Mouse (Mus musculus): ENCODE results near the gene Cst13. TPM values are rescaled to one million over a fixed set of nuclear protein-coding genes. Genes with fewer than 3 reads are reported as not detected.

The Cst13 gene
- polyA plus RNA-seq, 1 experiment: not detected

- Histone ChIP-seq H3K27me3 (ENCODE audit: control insufficient read depth, insufficient read depth, low read length) (no peaks in the 10 kb centered on the region), H3K36me3 (ENCODE audit: control insufficient read depth, insufficient read depth, low read length) (no peaks in the 10 kb centered on the region), H3K4me1 (replicated peaks; ENCODE audit: control insufficient read depth, insufficient read depth, low read length) (no peaks in the 10 kb centered on the region), H3K27ac (ENCODE audit: control insufficient read depth, insufficient read depth, low read length) (no peak overlapping the region), H3K4me3 (ENCODE audit: control insufficient read depth, insufficient read depth, low read length) (no peak overlapping the region)
- TF ChIP-seq CTCF (IDR thresholded peaks at IDR 0.05; ENCODE audit: borderline replicate concordance, control insufficient read depth, extremely low read depth, insufficient read depth, low read length, poor library complexity) (no peak), POLR2A (IDR thresholded peaks at IDR 0.05; ENCODE audit: control insufficient read depth, extremely low read depth, insufficient read depth, low read length, poor library complexity) (no peak)
- no peak for DNase-seq
- 76% methylated on average over 1 of the region's 1 CpGs for WGBS
Measured at GRCm38 (mm10) chr2:148825986-148826385, 6.1 kb downstream of the Cst13 start.

- no peak for DNase-seq
- WGBS: 78% methylated on average over 4 of the region's 4 CpGs
- H3K4me3 ChIP-seq (ENCODE audit: control insufficient read depth, insufficient read depth, low read length): no peak within 1 kb of the TSS
- H3K27ac ChIP-seq (ENCODE audit: control insufficient read depth, insufficient read depth, low read length): no peak within 1 kb of the TSS
- H3K27me3 ChIP-seq (ENCODE audit: control insufficient read depth, insufficient read depth, low read length): no peaks in the 10 kb centered on the region
- no peaks in the 10 kb centered on the region for H3K4me1 ChIP-seq (replicated peaks; ENCODE audit: control insufficient read depth, insufficient read depth, low read length)
- TF ChIP-seq POLR2A (IDR thresholded peaks at IDR 0.05; ENCODE audit: control insufficient read depth, extremely low read depth, insufficient read depth, low read length, poor library complexity) (no peak), CTCF (IDR thresholded peaks at IDR 0.05; ENCODE audit: borderline replicate concordance, control insufficient read depth, extremely low read depth, insufficient read depth, low read length, poor library complexity) (no peak)
- no peaks in the 10 kb centered on the region for H3K36me3 ChIP-seq (ENCODE audit: control insufficient read depth, insufficient read depth, low read length)
Measured at GRCm38 (mm10) chr2:148834912-148835311, 15.0 kb downstream of the Cst13 start, which contains the start of gene Cst9. Cst9 (plus strand) TSS chr2:148835147.

DNA sequence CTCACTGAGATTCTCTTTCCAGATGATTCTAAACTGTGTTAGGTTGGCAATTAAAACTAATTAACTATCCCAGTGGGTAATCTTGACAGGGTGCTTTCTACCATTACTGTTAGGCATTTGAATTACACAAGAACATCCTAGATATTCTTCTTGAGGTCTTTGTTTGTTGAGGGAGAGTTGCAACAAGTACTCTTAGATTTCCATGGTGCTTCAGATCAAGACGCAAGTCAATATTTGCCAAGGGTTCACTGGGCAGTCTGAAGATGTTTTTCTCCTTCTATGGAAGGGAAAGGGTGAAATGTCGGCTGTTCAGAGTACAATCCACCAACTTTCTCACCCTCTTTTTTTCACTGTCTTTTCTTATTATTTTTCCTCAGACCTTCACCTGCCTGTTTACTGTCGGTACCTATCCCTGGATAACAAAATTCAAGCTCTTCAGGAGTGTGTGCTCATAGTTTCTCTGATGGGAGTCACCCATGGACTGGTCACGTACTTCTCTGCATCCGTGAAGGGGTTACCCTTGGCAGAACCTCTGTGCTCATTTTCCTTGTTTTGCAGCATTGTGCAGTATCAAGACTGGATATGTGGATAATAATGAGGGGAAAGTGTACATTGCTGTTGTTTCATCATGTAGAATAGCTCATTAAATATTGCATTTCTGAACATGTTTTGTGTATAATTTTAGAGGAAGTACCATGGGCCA lies 18.3 kb downstream of the Cst13 start:
- 90% methylated on average over 5 of the region's 5 CpGs for WGBS
- TF ChIP-seq CTCF (IDR thresholded peaks at IDR 0.05; ENCODE audit: borderline replicate concordance, control insufficient read depth, extremely low read depth, insufficient read depth, low read length, poor library complexity) (no peak), POLR2A (IDR thresholded peaks at IDR 0.05; ENCODE audit: control insufficient read depth, extremely low read depth, insufficient read depth, low read length, poor library complexity) (no peak)
- Histone ChIP-seq H3K27me3 (ENCODE audit: control insufficient read depth, insufficient read depth, low read length) (no peaks in the 10 kb centered on the region), H3K4me3 (ENCODE audit: control insufficient read depth, insufficient read depth, low read length) (no peak overlapping the region), H3K4me1 (replicated peaks; ENCODE audit: control insufficient read depth, insufficient read depth, low read length) (no peaks in the 10 kb centered on the region), H3K36me3 (ENCODE audit: control insufficient read depth, insufficient read depth, low read length) (no peaks in the 10 kb centered on the region), H3K27ac (ENCODE audit: control insufficient read depth, insufficient read depth, low read length) (no peak overlapping the region)
- DNase-seq: no peak

- 75% methylated on average over 2 of the region's 2 CpGs for WGBS
- Histone ChIP-seq H3K4me3 (ENCODE audit: control insufficient read depth, insufficient read depth, low read length) (no peak overlapping the region), H3K4me1 (replicated peaks; ENCODE audit: control insufficient read depth, insufficient read depth, low read length) (no peaks in the 10 kb centered on the region), H3K27me3 (ENCODE audit: control insufficient read depth, insufficient read depth, low read length) (no peaks in the 10 kb centered on the region), H3K27ac (ENCODE audit: control insufficient read depth, insufficient read depth, low read length) (no peak overlapping the region), H3K36me3 (ENCODE audit: control insufficient read depth, insufficient read depth, low read length) (no peaks in the 10 kb centered on the region)
- no peak for TF ChIP-seq POLR2A (IDR thresholded peaks at IDR 0.05; ENCODE audit: control insufficient read depth, extremely low read depth, insufficient read depth, low read length, poor library complexity)
- TF ChIP-seq CTCF (IDR thresholded peaks at IDR 0.05; ENCODE audit: borderline replicate concordance, control insufficient read depth, extremely low read depth, insufficient read depth, low read length, poor library complexity): no peak
- no peak for DNase-seq
Measured at GRCm38 (mm10) chr2:148839224-148839623, 19.3 kb downstream of the Cst13 start.

DNA sequence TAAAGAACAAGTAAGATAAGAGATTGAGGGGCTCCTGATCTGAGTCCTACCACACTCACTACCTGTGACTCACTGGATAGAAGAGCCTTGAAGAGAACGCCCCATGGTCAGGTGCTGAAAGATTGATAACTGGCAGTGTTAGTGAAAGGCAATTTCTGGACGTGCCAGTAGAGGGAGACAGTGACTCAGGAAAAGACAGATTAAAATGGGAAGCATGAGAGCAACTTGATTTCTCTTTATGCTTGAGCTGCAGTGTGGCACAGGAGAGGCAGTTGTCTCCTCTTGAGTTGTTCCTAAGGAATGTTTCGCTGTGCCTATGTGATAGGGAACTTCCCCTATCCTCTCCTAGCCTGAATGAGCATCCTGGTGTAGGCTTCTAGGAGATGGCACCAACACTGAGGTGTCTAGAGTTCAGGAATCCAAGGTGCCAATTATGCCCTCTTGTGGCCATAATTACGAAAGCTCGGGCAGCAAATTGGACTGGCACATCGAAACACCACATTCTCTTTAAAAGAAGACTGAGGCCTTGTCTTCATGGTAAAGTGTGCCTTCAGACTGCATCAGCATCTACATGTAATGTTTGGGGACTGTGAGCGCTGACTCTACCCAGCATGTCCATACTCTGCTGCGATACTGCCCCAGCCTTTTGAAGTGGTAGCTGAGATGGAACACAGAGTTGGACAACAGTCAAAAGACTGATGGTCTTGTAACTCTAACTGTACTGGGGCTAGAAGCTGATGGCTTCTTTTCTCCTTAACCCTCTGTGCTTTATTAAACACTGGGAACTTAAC lies 31.4 kb downstream of the Cst13 start:
- TF ChIP-seq CTCF (IDR thresholded peaks at IDR 0.05; ENCODE audit: borderline replicate concordance, control insufficient read depth, extremely low read depth, insufficient read depth, low read length, poor library complexity): no peak
- Histone ChIP-seq H3K27me3 (ENCODE audit: control insufficient read depth, insufficient read depth, low read length) (no peaks in the 10 kb centered on the region), H3K4me1 (replicated peaks; ENCODE audit: control insufficient read depth, insufficient read depth, low read length) (no peaks in the 10 kb centered on the region), H3K36me3 (ENCODE audit: control insufficient read depth, insufficient read depth, low read length) (no peaks in the 10 kb centered on the region), H3K27ac (ENCODE audit: control insufficient read depth, insufficient read depth, low read length) (no peak overlapping the region), H3K4me3 (ENCODE audit: control insufficient read depth, insufficient read depth, low read length) (no peak overlapping the region)
- DNase-seq: peak; percentile 53
- 34% methylated on average over 8 of the region's 8 CpGs for WGBS

- no peaks in the 10 kb centered on the region for H3K4me1 ChIP-seq (replicated peaks; ENCODE audit: control insufficient read depth, insufficient read depth, low read length)
- no peak for TF ChIP-seq POLR2A (IDR thresholded peaks at IDR 0.05; ENCODE audit: control insufficient read depth, extremely low read depth, insufficient read depth, low read length, poor library complexity)
- TF ChIP-seq CTCF (IDR thresholded peaks at IDR 0.05; ENCODE audit: borderline replicate concordance, control insufficient read depth, extremely low read depth, insufficient read depth, low read length, poor library complexity): no peak
- DNase-seq: no peak
- H3K27ac ChIP-seq (ENCODE audit: control insufficient read depth, insufficient read depth, low read length): no peak overlapping the region; the same call in 1 of the 2 replicates
- WGBS: 65% methylated on average over 8 of the region's 8 CpGs
- no peak overlapping the region for H3K4me3 ChIP-seq (ENCODE audit: control insufficient read depth, insufficient read depth, low read length)
- H3K36me3 ChIP-seq (ENCODE audit: control insufficient read depth, insufficient read depth, low read length): no peaks in the 10 kb centered on the region
- H3K27me3 ChIP-seq (ENCODE audit: control insufficient read depth, insufficient read depth, low read length): no peaks in the 10 kb centered on the region
Measured at GRCm38 (mm10) chr2:148856630-148857400, 36.9 kb downstream of the Cst13 start.
